Mouse (Mus musculus): ENCODE results near the gene Kremen1. TPM values are rescaled to one million over a fixed set of nuclear protein-coding genes. Genes with fewer than 3 reads are reported as not detected.
A peak's percentile ranks its signal among the peaks of the same experiment; 100 is the strongest.

Gene Kremen1
- polyA plus RNA-seq, 1 experiment from 2014 or later: 20.9 TPM

GRCm38 (mm10) chr11:5277307-5277971, 16.1 kb upstream of the Kremen1 start:
- Histone ChIP-seq H3K36me3 (ENCODE audit: control insufficient read depth, insufficient read depth, low read length) (peaks cover 30% of the 10 kb centered on the region), H3K4me3 (ENCODE audit: control insufficient read depth in 1 of 2, insufficient read depth in 1 of 2, low read depth in 1 of 2, low read length in 2 of 2) (no peak overlapping the region), H3K4me2 (ENCODE audit: low read length) (no peak overlapping the region), H3K9ac (ENCODE audit: low read length) (no peak overlapping the region), H3K27ac (replicated peaks in 1 of 2; ENCODE audit: control insufficient read depth in 1 of 2, insufficient read depth in 1 of 2, low read depth in 2 of 2, low read length in 2 of 2) (no peak overlapping the region), H3K4me1 (ENCODE audit: control insufficient read depth in 2 of 2, insufficient read depth in 2 of 2, low read length in 2 of 2) (peaks cover 0 to 5% of the 10 kb centered on the region in 2 experiments; a peak in 1 of 4 replicates), H3K9me3 (ENCODE audit: control insufficient read depth, low read length) (no peaks in the 10 kb centered on the region), H3K27me3 (ENCODE audit: control insufficient read depth, insufficient read depth, low read length) (no peaks in the 10 kb centered on the region)
- no peak for ATAC-seq (ENCODE audit: insufficient number of reproducible peaks, insufficient read depth, low FRiP score, low read depth)
- 71% methylated on average over 5 of the region's 5 CpGs for WGBS

GRCm38 (mm10) chr11:5275216-5275615, 13.9 kb upstream of the Kremen1 start:
- Histone ChIP-seq H3K9me3 (ENCODE audit: control insufficient read depth, low read length) (no peaks in the 10 kb centered on the region), H3K4me2 (ENCODE audit: low read length) (no peak overlapping the region), H3K27ac (replicated peaks in 1 of 2; ENCODE audit: control insufficient read depth in 1 of 2, insufficient read depth in 1 of 2, low read depth in 2 of 2, low read length in 2 of 2) (no peak overlapping the region), H3K27me3 (ENCODE audit: control insufficient read depth, insufficient read depth, low read length) (no peaks in the 10 kb centered on the region), H3K9ac (ENCODE audit: low read length) (no peak overlapping the region), H3K36me3 (ENCODE audit: control insufficient read depth, insufficient read depth, low read length) (peaks cover 8% of the 10 kb centered on the region; the same call in 1 of the 2 replicates), H3K4me3 (ENCODE audit: control insufficient read depth in 1 of 2, insufficient read depth in 1 of 2, low read depth in 1 of 2, low read length in 2 of 2) (no peak overlapping the region), H3K4me1 (ENCODE audit: control insufficient read depth in 2 of 2, insufficient read depth in 2 of 2, low read length in 2 of 2) (peaks cover 11 to 14% of the 10 kb centered on the region in 2 experiments)
- no peak for ATAC-seq (ENCODE audit: insufficient number of reproducible peaks, insufficient read depth, low FRiP score, low read depth)
- 82% methylated on average over 4 of the region's 4 CpGs for WGBS

GRCm38 (mm10) chr11:5272536-5273234, 11.3 kb upstream of the Kremen1 start:
- Histone ChIP-seq H3K4me3 (ENCODE audit: control insufficient read depth in 1 of 2, insufficient read depth in 1 of 2, low read depth in 1 of 2, low read length in 2 of 2) (no peak overlapping the region), H3K27me3 (ENCODE audit: control insufficient read depth, insufficient read depth, low read length) (no peaks in the 10 kb centered on the region), H3K9me3 (ENCODE audit: control insufficient read depth, low read length) (no peaks in the 10 kb centered on the region), H3K36me3 (ENCODE audit: control insufficient read depth, insufficient read depth, low read length) (no peaks in the 10 kb centered on the region), H3K4me2 (ENCODE audit: low read length) (no peak overlapping the region), H3K9ac (ENCODE audit: low read length) (no peak overlapping the region), H3K4me1 (ENCODE audit: control insufficient read depth in 2 of 2, insufficient read depth in 2 of 2, low read length in 2 of 2) (peaks cover 11 to 14% of the 10 kb centered on the region in 2 experiments), H3K27ac (replicated peaks in 1 of 2; ENCODE audit: control insufficient read depth in 1 of 2, insufficient read depth in 1 of 2, low read depth in 2 of 2, low read length in 2 of 2) (no peak overlapping the region)
- no peak for ATAC-seq (ENCODE audit: insufficient number of reproducible peaks, insufficient read depth, low FRiP score, low read depth)
- WGBS: 78% methylated on average over 7 of the region's 9 CpGs

- no peak overlapping the region for H3K4me2 ChIP-seq (ENCODE audit: low read length)
- H3K9ac ChIP-seq (ENCODE audit: low read length): no peak overlapping the region
- WGBS: 70% methylated on average over 4 of the region's 4 CpGs
- no peaks in the 10 kb centered on the region for H3K36me3 ChIP-seq (ENCODE audit: control insufficient read depth, insufficient read depth, low read length)
- H3K4me1 ChIP-seq (ENCODE audit: control insufficient read depth in 2 of 2, insufficient read depth in 2 of 2, low read length in 2 of 2): peaks cover 11% of the 10 kb centered on the region in 2 experiments
- no peaks in the 10 kb centered on the region for H3K9me3 ChIP-seq (ENCODE audit: control insufficient read depth, low read length)
- H3K27me3 ChIP-seq (ENCODE audit: control insufficient read depth, insufficient read depth, low read length): no peaks in the 10 kb centered on the region
- ATAC-seq (ENCODE audit: insufficient number of reproducible peaks, insufficient read depth, low FRiP score, low read depth): no peak
- H3K4me3 ChIP-seq (ENCODE audit: control insufficient read depth in 1 of 2, insufficient read depth in 1 of 2, low read depth in 1 of 2, low read length in 2 of 2): no peak overlapping the region
- no peak overlapping the region for H3K27ac ChIP-seq (replicated peaks in 1 of 2; ENCODE audit: control insufficient read depth in 1 of 2, insufficient read depth in 1 of 2, low read depth in 2 of 2, low read length in 2 of 2)
These were observed 10.7 kb upstream of the Kremen1 start for GRCm38 (mm10) chr11:5272066-5272360.

GRCm38 (mm10) chr11:5271274-5272065, 10.1 kb upstream of the Kremen1 start:
- Histone ChIP-seq H3K27me3 (ENCODE audit: control insufficient read depth, insufficient read depth, low read length) (no peaks in the 10 kb centered on the region), H3K36me3 (ENCODE audit: control insufficient read depth, insufficient read depth, low read length) (no peaks in the 10 kb centered on the region)
- ATAC-seq (ENCODE audit: insufficient number of reproducible peaks, insufficient read depth, low FRiP score, low read depth): no peak

GRCm38 (mm10) chr11:5269846-5270461, 8.6 kb upstream of the Kremen1 start:
- WGBS: 88% methylated on average over 8 of the region's 8 CpGs
- Histone ChIP-seq H3K9me3 (ENCODE audit: control insufficient read depth, low read length) (no peaks in the 10 kb centered on the region), H3K4me2 (ENCODE audit: low read length) (no peak overlapping the region), H3K9ac (ENCODE audit: low read length) (no peak overlapping the region), H3K4me1 (ENCODE audit: control insufficient read depth in 2 of 2, insufficient read depth in 2 of 2, low read length in 2 of 2) (peaks cover 23 to 28% of the 10 kb centered on the region in 2 experiments), H3K27ac (replicated peaks in 1 of 2; ENCODE audit: control insufficient read depth in 1 of 2, insufficient read depth in 1 of 2, low read depth in 2 of 2, low read length in 2 of 2) (no peak overlapping the region), H3K4me3 (ENCODE audit: control insufficient read depth in 1 of 2, insufficient read depth in 1 of 2, low read depth in 1 of 2, low read length in 2 of 2) (no peak overlapping the region), H3K27me3 (ENCODE audit: control insufficient read depth, insufficient read depth, low read length) (no peaks in the 10 kb centered on the region), H3K36me3 (ENCODE audit: control insufficient read depth, insufficient read depth, low read length) (no peaks in the 10 kb centered on the region)
- ATAC-seq (ENCODE audit: insufficient number of reproducible peaks, insufficient read depth, low FRiP score, low read depth): no peak

More at GRCm38 (mm10) chr11:5271274-5272065, 10.1 kb upstream of the Kremen1 start:
- Histone ChIP-seq H3K9ac (ENCODE audit: low read length) (peak overlapping the region; percentile 41), H3K4me3 (ENCODE audit: control insufficient read depth in 1 of 2, insufficient read depth in 1 of 2, low read depth in 1 of 2, low read length in 2 of 2) (no peak overlapping the region), H3K4me2 (ENCODE audit: low read length) (no peak overlapping the region), H3K9me3 (ENCODE audit: control insufficient read depth, low read length) (no peaks in the 10 kb centered on the region), H3K27ac (replicated peaks in 1 of 2; ENCODE audit: control insufficient read depth in 1 of 2, insufficient read depth in 1 of 2, low read depth in 2 of 2, low read length in 2 of 2) (peak overlapping the region in 1 of 2 experiments; percentile 50; a peak in 1 of 4 replicates), H3K4me1 (ENCODE audit: control insufficient read depth in 2 of 2, insufficient read depth in 2 of 2, low read length in 2 of 2) (peaks cover 12 to 15% of the 10 kb centered on the region in 2 experiments)
- 52% methylated on average over 9 of the region's 9 CpGs for WGBS

- H3K4me3 ChIP-seq (ENCODE audit: control insufficient read depth in 1 of 2, insufficient read depth in 1 of 2, low read depth in 1 of 2, low read length in 2 of 2): no peak overlapping the region
- H3K9ac ChIP-seq (ENCODE audit: low read length): peak overlapping the region; percentile 6; the same call in 1 of the 2 replicates
- peak; percentile 46 for ATAC-seq (ENCODE audit: insufficient number of reproducible peaks, insufficient read depth, low FRiP score, low read depth)
- no peaks in the 10 kb centered on the region for H3K36me3 ChIP-seq (ENCODE audit: control insufficient read depth, insufficient read depth, low read length)
- peaks cover 21 to 38% of the 10 kb centered on the region in 2 experiments for H3K4me1 ChIP-seq (ENCODE audit: control insufficient read depth in 2 of 2, insufficient read depth in 2 of 2, low read length in 2 of 2)
- peak overlapping the region; percentile 35; the same call in 1 of the 2 replicates for H3K4me2 ChIP-seq (ENCODE audit: low read length)
- WGBS: 37% methylated on average over 8 of the region's 8 CpGs
- no peaks in the 10 kb centered on the region for H3K9me3 ChIP-seq (ENCODE audit: control insufficient read depth, low read length)
- H3K27me3 ChIP-seq (ENCODE audit: control insufficient read depth, insufficient read depth, low read length): no peaks in the 10 kb centered on the region
- peak overlapping the region; percentile 95 to 99 for H3K27ac ChIP-seq (replicated peaks in 1 of 2; ENCODE audit: control insufficient read depth in 1 of 2, insufficient read depth in 1 of 2, low read depth in 2 of 2, low read length in 2 of 2)
These were observed 4.4 kb upstream of the Kremen1 start for GRCm38 (mm10) chr11:5265764-5266163.

All from heart, embryonic 14.5 days (tissue).